Mouse (Mus musculus): ENCODE data around the gene Ankmy1.

GRCm38 (mm10) chr1:92914993-92915392 is 12.3 kb upstream of the Ankmy1 start:
- no peak for TF ChIP-seq CTCF (IDR thresholded peaks at IDR 0.05; ENCODE audit: control insufficient read depth, insufficient read depth, low read length)
- TF ChIP-seq POLR2A (IDR thresholded peaks at IDR 0.05; ENCODE audit: borderline replicate concordance, control insufficient read depth, low read depth, low read length): no peak

Measured in bone marrow, adult 2 months (tissue).